15 mouse cellular contexts compared by ENCODE assay signal in the genomic region with DNA sequence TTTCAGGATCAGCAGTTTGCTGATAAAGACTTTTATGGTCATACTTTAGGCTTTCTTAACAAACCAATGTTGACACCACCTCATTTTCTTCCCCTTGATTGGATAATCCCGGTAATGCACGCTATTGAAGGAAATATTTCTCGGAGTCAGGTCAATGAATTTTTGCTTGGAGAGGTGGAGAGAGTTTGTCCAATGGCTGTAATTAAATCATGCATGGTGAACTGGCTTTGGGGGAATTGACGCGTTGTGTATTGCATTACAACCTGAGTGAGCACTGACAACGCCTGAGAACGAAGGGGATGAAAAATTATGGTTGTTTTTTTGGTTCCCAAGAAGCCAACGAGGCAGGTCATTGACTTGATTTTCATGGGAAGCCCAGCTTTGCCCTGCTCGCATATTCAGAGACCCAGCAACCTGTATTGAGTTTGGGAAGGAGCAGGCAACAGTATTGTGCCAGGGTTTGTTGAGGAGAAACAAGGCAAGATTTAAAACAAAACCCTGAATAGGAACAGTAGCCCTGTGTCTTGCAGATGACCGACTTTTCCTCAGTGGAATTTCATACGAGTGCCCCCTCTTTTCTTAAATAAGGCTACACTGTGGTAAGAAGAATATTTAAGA. TPM values are rescaled to one million over a fixed set of nuclear protein-coding genes. Genes with fewer than 3 reads are reported as not detected.
DNase-seq lines count a peak whose midpoint lies in the region; ATAC-seq and TF ChIP-seq lines count a peak whose summit lies in the region.
"Had no signal": no experiment of that assay in that cellular context is flagged by ENCODE, and none has a peak within 500 bp of the region (broad histone marks: within the 10 kb centered on the region; RNA-seq: fewer than 3 reads in every experiment).

No protein-coding gene starts in this region.

- TF ChIP-seq CTCF in forebrain, postnatal 0 days (IDR thresholded peaks at IDR 0.05; ENCODE audit: low read depth) = no peak
- TF ChIP-seq CTCF in olfactory bulb, adult 2 months (IDR thresholded peaks at IDR 0.05; ENCODE audit: insufficient read depth, low read depth, low read length) = no peak

- no peak for ATAC-seq in kidney, embryonic 15.5 days (replicated peaks; ENCODE audit: low FRiP score)
- no peak for ATAC-seq in forebrain, postnatal 0 days
- ATAC-seq in midbrain, embryonic 11.5 days (ENCODE audit: low FRiP score) = peak; percentile 57
- ATAC-seq: activated CD4-positive, CD25-positive, alpha-beta regulatory T cell, adult 4 months had no signal

- DNase-seq in kidney, postnatal 4 days = no peak
- DNase-seq in forebrain, postnatal 0 days = no peak
- no peak for DNase-seq in midbrain, embryonic 11.5 days (ENCODE audit: low spot score, missing footprints)
- DNase-seq in cerebellum, adult 8-10 months = no peak
- DNase-seq in lung, postnatal 36 days = no peak
- no peak for DNase-seq in right cerebral cortex, postnatal 25 days
- DNase-seq: cerebellum, adult 9-10 months; heart, postnatal 4 days; lung, adult 18-20 months had no signal

- WGBS in kidney, embryonic 15.5 days = 22% methylated on average over 11 of the region's 11 CpGs
- WGBS in forebrain, postnatal 0 days = 14% methylated on average over 11 of the region's 11 CpGs
- WGBS in midbrain, embryonic 11.5 days = 32% methylated on average over 11 of the region's 11 CpGs
- WGBS in olfactory bulb, adult 2 months = 47% methylated on average over 11 of the region's 11 CpGs

- peak overlapping the region; percentile 80 for H3K27ac ChIP-seq in kidney, embryonic 15.5 days
- H3K27ac ChIP-seq in forebrain, postnatal 0 days (ENCODE audit: low read depth, low read length) = no peak overlapping the region
- peak overlapping the region; percentile 56 for H3K27ac ChIP-seq in midbrain, embryonic 11.5 days (ENCODE audit: low read depth, low read length)
- H3K27ac ChIP-seq in olfactory bulb, adult 2 months (ENCODE audit: insufficient read depth, low read depth, low read length) = 0 out of 2 replicates have a peak overlapping the region, but pooled peaks have one; percentile 37
- H3K27ac ChIP-seq: left cerebral cortex, adult 2 months; limb, embryonic 13.5 days; stomach, embryonic 15.5 days had no signal

- H3K27me3 ChIP-seq in kidney, embryonic 15.5 days = no peaks in the 10 kb centered on the region
- H3K27me3 ChIP-seq in forebrain, postnatal 0 days (ENCODE audit: insufficient read depth, low read length) = no peaks in the 10 kb centered on the region
- no peaks in the 10 kb centered on the region for H3K27me3 ChIP-seq in midbrain, embryonic 11.5 days (ENCODE audit: control insufficient read depth, insufficient read depth, low read length)
- H3K27me3 ChIP-seq: limb, embryonic 13.5 days; stomach, embryonic 15.5 days had no signal

- H3K9me3 ChIP-seq in kidney, embryonic 15.5 days (replicated peaks) = no peaks in the 10 kb centered on the region
- no peaks in the 10 kb centered on the region for H3K9me3 ChIP-seq in forebrain, postnatal 0 days (ENCODE audit: low read length)
- H3K9me3 ChIP-seq in midbrain, embryonic 11.5 days (ENCODE audit: control insufficient read depth, low read length) = no peaks in the 10 kb centered on the region
- H3K9me3 ChIP-seq: limb, embryonic 13.5 days; stomach, embryonic 15.5 days had no signal

- no peaks in the 10 kb centered on the region for H3K36me3 ChIP-seq in kidney, embryonic 15.5 days
- no peaks in the 10 kb centered on the region for H3K36me3 ChIP-seq in forebrain, postnatal 0 days (ENCODE audit: insufficient read depth)
- no peaks in the 10 kb centered on the region for H3K36me3 ChIP-seq in midbrain, embryonic 11.5 days (ENCODE audit: control insufficient read depth, insufficient read depth, low read length)
- H3K36me3 ChIP-seq: stomach, embryonic 15.5 days had no signal

- no peak overlapping the region for H3K4me3 ChIP-seq in kidney, embryonic 15.5 days (replicated peaks)
- no peak overlapping the region for H3K4me3 ChIP-seq in forebrain, postnatal 0 days (ENCODE audit: low read depth, low read length)
- H3K4me3 ChIP-seq in midbrain, embryonic 11.5 days (ENCODE audit: low read depth, low read length) = no peak overlapping the region
- no peak overlapping the region for H3K4me3 ChIP-seq in olfactory bulb, adult 2 months (ENCODE audit: insufficient read depth, low read depth, low read length)
- H3K4me3 ChIP-seq: left cerebral cortex, adult 2 months; limb, embryonic 13.5 days; stomach, embryonic 15.5 days had no signal

- no peak overlapping the region for H3K9ac ChIP-seq in kidney, embryonic 15.5 days
- H3K9ac ChIP-seq in forebrain, postnatal 0 days = no peak overlapping the region
- no peak overlapping the region for H3K9ac ChIP-seq in midbrain, embryonic 11.5 days (ENCODE audit: low read length)
- H3K9ac ChIP-seq: limb, embryonic 13.5 days; stomach, embryonic 15.5 days had no signal

- H3K4me2 ChIP-seq in kidney, embryonic 15.5 days = peak overlapping the region; percentile 33
- H3K4me2 ChIP-seq in forebrain, postnatal 0 days (ENCODE audit: low read depth) = peak overlapping the region; percentile 8; the same call in 1 of the 2 replicates
- H3K4me2 ChIP-seq in midbrain, embryonic 11.5 days = peak overlapping the region; percentile 6; the same call in 1 of the 2 replicates
- H3K4me2 ChIP-seq: limb, embryonic 13.5 days; stomach, embryonic 15.5 days had no signal

- H3K4me1 ChIP-seq in kidney, embryonic 15.5 days = peaks cover 36% of the 10 kb centered on the region
- 0 out of 2 replicates have a peak, but pooled peaks cover 10% of the 10 kb centered on the region for H3K4me1 ChIP-seq in forebrain, postnatal 0 days (ENCODE audit: insufficient read depth)
- peaks cover 22% of the 10 kb centered on the region for H3K4me1 ChIP-seq in midbrain, embryonic 11.5 days (ENCODE audit: control insufficient read depth, insufficient read depth, low read length)
- H3K4me1 ChIP-seq in olfactory bulb, adult 2 months (ENCODE audit: control insufficient read depth, insufficient read depth, low read length) = no peaks in the 10 kb centered on the region
- H3K4me1 ChIP-seq: stomach, embryonic 15.5 days had no signal

- no peak for TF ChIP-seq POLR2A in olfactory bulb, adult 2 months (IDR thresholded peaks at IDR 0.05; ENCODE audit: insufficient read depth, low read depth, low read length)

RNA-seq across cellular contexts. Expression of gene Fat4, which starts 26.9 kb away (rescaled TPM):
- polyA plus RNA-seq in kidney, embryonic 15.5 days (2015; fragmentation: Nextera tagmentation; extraction: Ambion mirVana) = 6.9 and 8.2 TPM in 2 replicates
- total RNA-seq in forebrain, postnatal 0 days (2014; rRNA removed) = 49.6 and 62.6 TPM in 2 replicates
- 3.2 and 4.3 TPM in 2 replicates for polyA plus RNA-seq in forebrain, postnatal 0 days (2015; fragmentation: Nextera tagmentation; extraction: Ambion mirVana)
- polyA plus RNA-seq in midbrain, embryonic 11.5 days (2014; fragmentation: Nextera tagmentation; extraction: Ambion mirVana) = 9.3 and 10.3 TPM in 2 replicates
- not detected in 2 replicates for polyA plus RNA-seq in olfactory bulb, adult 2 months (2012; ENCODE audit: insufficient read depth, insufficient read length, low replicate concordance, missing spikeins)
- polyA plus RNA-seq: activated CD4-positive, CD25-positive, alpha-beta regulatory T cell, adult 4 months had no signal
